Mouse (Mus musculus): ENCODE data around the gene Def8. TPM values are rescaled to one million over a fixed set of nuclear protein-coding genes. Genes with fewer than 3 reads are reported as not detected.
"Not testable (repeated sequence)": the region's sequence is repeated elsewhere in the genome, so short reads cannot be mapped to it uniquely, and the experiment has no call there.

The Def8 gene
- polyA plus RNA-seq, 1 experiment from 2014 or later = 40.1 TPM

DNA sequence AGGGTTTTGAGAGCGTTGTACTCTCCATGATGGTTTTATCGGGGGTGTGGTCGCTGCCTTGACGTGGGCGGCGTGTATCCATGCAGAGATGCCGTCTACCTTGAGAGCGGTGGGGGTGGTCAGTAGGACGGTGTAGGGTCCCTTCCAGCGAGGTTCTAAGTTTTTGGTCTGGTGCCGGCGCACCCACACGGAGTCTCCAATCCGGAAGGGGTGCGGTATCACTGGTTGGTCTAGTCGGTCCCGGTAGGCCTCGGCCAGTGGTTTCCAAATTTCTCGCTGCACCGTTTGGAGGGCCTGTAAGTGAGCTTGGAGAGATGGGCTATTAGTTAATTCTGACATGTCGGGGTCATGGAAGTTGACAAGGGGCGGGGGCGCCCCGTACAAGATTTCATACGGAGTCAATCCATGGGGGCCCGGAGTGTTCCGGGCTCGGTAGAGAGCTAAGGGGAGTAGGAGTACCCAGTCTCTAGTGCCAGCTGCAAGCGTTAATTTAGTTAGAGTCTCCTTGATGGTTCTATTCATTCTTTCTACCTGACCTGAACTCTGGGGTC is 5.1 kb downstream of the Def8 start:
- Histone ChIP-seq H3K4me3 (no peak overlapping the region), H3K9ac (no peak overlapping the region), H3K9me3 (replicated peaks) (peaks cover 63% of the 10 kb centered on the region), H3K27ac (no peak overlapping the region), H3K27me3 (no peaks in the 10 kb centered on the region), H3K36me3 (no peaks in the 10 kb centered on the region), H3K4me1 (no peaks in the 10 kb centered on the region), H3K4me2 (replicated peaks) (no peak overlapping the region)
- 97% methylated on average over 29 of the region's 29 CpGs for WGBS
- no peak for ATAC-seq (ENCODE audit: low FRiP score)

- WGBS = 96% methylated on average over 23 of the region's 23 CpGs
- Histone ChIP-seq H3K27me3 (no peaks in the 10 kb centered on the region), H3K4me2 (replicated peaks) (no peak overlapping the region), H3K4me1 (no peaks in the 10 kb centered on the region), H3K36me3 (no peaks in the 10 kb centered on the region), H3K9ac (no peak overlapping the region), H3K27ac (no peak overlapping the region), H3K9me3 (replicated peaks) (peaks cover 66% of the 10 kb centered on the region), H3K4me3 (no peak overlapping the region)
- ATAC-seq (ENCODE audit: low FRiP score) = no peak
Measured at GRCm38 (mm10) chr8:123428939-123429721, 5.8 kb downstream of the Def8 start.

GRCm38 (mm10) chr8:123429722-123430013 is 6.3 kb downstream of the Def8 start:
- H3K9ac ChIP-seq; H3K4me2 ChIP-seq (replicated peaks); H3K36me3 ChIP-seq; H3K4me3 ChIP-seq; H3K27me3 ChIP-seq; H3K4me1 ChIP-seq; ATAC-seq (ENCODE audit: low FRiP score); H3K27ac ChIP-seq: not testable (repeated sequence)
- H3K9me3 ChIP-seq (replicated peaks) = peaks cover 69% of the 10 kb centered on the region
- 96% methylated on average over 15 of the region's 15 CpGs for WGBS

DNA sequence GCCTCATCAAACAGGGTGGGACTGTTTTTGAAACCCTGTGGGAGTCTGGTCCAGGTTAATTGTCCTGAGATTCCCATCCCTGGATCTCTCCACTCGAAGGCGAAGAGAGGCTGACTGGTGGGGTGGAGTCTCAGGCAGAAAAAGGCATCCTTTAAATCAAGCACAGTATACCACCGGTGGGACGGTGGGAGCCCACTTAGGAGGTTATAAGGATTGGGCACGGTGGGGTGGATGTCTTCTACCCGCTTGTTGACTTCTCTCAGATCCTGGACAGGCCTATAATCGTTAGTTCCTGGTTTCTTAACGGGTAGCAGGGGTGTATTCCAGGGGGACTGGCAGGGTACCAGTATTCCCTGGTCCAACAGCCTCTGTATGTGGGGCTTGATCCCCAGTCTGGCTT is 7.6 kb downstream of the Def8 start:
- H3K27ac ChIP-seq; H3K36me3 ChIP-seq; ATAC-seq (ENCODE audit: low FRiP score); H3K4me3 ChIP-seq; H3K4me1 ChIP-seq; H3K4me2 ChIP-seq (replicated peaks); H3K27me3 ChIP-seq; H3K9ac ChIP-seq: not testable (repeated sequence)
- whole genome bisulfite sequencing = 94% methylated on average over 8 of the region's 8 CpGs
- H3K9me3 ChIP-seq (replicated peaks) = peaks cover 70% of the 10 kb centered on the region

DNA sequence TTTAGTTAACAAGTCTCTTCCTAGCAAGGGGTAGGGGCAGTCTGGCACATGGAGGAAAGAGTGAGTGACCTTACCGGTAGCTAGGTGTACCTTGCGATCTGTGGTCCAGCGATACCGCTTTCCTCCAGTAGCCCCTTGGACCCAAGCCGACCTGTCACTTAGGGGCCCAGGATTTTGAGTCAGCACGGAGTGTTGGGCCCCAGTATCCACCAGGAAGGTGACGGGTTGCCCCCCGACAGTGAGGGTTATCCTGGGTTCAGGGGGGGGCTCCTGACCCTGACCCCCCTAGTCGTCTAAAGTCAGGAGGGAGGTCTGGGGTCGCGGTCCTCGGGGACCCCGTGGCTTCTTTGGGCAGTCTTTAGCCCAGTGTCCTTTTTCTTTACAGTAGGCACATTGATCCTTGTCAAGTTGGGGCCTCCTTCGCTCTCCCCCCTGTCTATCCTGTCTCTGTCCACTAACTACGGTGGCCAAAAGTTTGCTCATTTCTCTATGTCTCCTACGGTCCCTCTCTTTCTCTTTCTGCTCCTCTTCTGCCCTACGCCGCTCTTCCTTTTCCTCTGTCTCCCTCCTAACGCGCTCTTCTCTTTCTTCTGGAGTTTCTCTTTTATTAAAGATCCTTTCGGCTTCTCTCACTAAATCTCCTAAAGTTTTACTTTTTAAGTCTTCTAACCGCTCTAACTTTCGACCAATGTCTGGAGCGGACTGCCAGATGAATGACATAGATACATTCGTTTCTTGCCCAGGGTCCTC is 8.5 kb downstream of the Def8 start:
- ATAC-seq (ENCODE audit: low FRiP score) = no peak
- H3K27ac ChIP-seq = no peak overlapping the region
- no peak overlapping the region for H3K9ac ChIP-seq
- no peaks in the 10 kb centered on the region for H3K4me1 ChIP-seq
- H3K4me3 ChIP-seq = no peak overlapping the region
- WGBS = 95% methylated on average over 25 of the region's 25 CpGs
- no peaks in the 10 kb centered on the region for H3K27me3 ChIP-seq
- no peaks in the 10 kb centered on the region for H3K36me3 ChIP-seq
- no peak overlapping the region for H3K4me2 ChIP-seq (replicated peaks)
- peaks cover 63% of the 10 kb centered on the region for H3K9me3 ChIP-seq (replicated peaks)

DNA sequence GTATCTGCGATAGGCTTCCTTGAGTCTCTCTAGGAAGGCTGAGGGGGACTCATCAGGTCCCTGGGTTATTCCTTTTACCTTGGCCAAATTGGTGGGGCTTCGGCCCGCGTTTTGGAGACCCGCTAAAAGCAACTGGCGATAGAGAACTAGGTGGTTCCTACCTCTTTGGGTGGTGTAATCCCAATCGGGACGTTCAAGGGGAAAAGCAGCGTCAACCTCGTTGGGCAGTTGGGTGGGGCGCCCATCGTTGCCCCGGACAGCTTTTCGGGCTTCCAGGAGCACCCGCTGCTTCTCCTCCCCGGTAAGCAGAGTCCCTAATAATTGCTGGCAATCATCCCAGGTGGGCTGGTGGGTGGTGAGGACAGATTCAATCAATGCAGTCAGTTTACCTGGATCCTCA is 9.1 kb downstream of the Def8 start:
- Histone ChIP-seq H3K4me1 (no peaks in the 10 kb centered on the region), H3K9me3 (replicated peaks) (peaks cover 57% of the 10 kb centered on the region), H3K36me3 (no peaks in the 10 kb centered on the region), H3K9ac (no peak overlapping the region), H3K27me3 (no peaks in the 10 kb centered on the region), H3K4me2 (replicated peaks) (no peak overlapping the region), H3K27ac (no peak overlapping the region), H3K4me3 (no peak overlapping the region)
- no peak for ATAC-seq (ENCODE audit: low FRiP score)
- 98% methylated on average over 16 of the region's 16 CpGs for WGBS

DNA sequence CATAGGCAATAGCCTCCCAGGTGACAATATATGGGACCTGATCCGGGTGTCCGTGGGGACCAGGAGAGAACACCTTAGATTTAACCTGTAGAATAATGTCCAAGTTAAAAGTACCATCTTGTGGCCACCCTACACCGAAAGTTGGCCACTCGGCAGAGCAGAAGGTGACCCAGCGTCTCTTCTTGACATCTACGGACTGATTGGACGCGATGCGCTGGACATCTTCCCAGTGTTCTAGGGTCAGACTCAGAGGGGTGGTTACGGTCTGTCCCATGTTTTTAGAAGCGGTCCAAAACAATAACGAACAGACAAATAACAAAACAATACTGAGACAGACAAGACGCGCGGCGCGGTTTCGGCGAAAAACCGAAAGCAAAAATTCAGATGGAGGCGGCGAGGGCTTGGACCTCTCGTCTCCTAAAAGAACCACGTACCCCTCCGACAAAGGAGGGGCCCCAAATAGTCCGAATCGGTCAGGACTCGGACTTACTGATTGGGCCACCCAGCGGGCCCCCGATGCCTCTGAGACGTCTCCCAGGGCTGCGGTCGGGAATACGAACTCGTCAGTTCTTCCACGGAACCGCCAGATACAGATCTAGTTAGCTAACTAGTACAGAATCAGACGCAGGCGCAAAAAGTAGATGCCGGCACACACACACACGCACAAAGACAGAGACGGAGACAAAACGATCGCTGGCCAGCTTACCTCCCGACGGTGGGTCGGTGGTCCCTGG is 10.1 kb downstream of the Def8 start:
- not testable (repeated sequence) for H3K36me3 ChIP-seq; H3K9ac ChIP-seq; H3K27me3 ChIP-seq; H3K27ac ChIP-seq; H3K4me1 ChIP-seq; H3K4me2 ChIP-seq (replicated peaks); H3K4me3 ChIP-seq; ATAC-seq (ENCODE audit: low FRiP score)
- peaks cover 47% of the 10 kb centered on the region for H3K9me3 ChIP-seq (replicated peaks)
- 97% methylated on average over 47 of the region's 47 CpGs for WGBS

- H3K27me3 ChIP-seq = no peaks in the 10 kb centered on the region
- peaks cover 10% of the 10 kb centered on the region; the same call in 1 of the 2 replicates for H3K4me1 ChIP-seq
- H3K9me3 ChIP-seq (replicated peaks) = no peaks in the 10 kb centered on the region
- H3K36me3 ChIP-seq = 0 out of 2 replicates have a peak, but pooled peaks cover 3% of the 10 kb centered on the region
- ATAC-seq (ENCODE audit: low FRiP score) = no peak
- no peak overlapping the region for H3K4me3 ChIP-seq
- no peak overlapping the region for H3K27ac ChIP-seq
- WGBS = 99% methylated on average over 2 of the region's 2 CpGs
- H3K4me2 ChIP-seq (replicated peaks) = no peak overlapping the region
- H3K9ac ChIP-seq = no peak overlapping the region
Measured at GRCm38 (mm10) chr8:123441788-123442187, 18.5 kb downstream of the Def8 start.

GRCm38 (mm10) chr8:123442351-123442750 is 19.0 kb downstream of the Def8 start:
- 0 out of 2 replicates have a peak overlapping the region, but pooled peaks have one; percentile 55 for H3K4me3 ChIP-seq

DNA sequence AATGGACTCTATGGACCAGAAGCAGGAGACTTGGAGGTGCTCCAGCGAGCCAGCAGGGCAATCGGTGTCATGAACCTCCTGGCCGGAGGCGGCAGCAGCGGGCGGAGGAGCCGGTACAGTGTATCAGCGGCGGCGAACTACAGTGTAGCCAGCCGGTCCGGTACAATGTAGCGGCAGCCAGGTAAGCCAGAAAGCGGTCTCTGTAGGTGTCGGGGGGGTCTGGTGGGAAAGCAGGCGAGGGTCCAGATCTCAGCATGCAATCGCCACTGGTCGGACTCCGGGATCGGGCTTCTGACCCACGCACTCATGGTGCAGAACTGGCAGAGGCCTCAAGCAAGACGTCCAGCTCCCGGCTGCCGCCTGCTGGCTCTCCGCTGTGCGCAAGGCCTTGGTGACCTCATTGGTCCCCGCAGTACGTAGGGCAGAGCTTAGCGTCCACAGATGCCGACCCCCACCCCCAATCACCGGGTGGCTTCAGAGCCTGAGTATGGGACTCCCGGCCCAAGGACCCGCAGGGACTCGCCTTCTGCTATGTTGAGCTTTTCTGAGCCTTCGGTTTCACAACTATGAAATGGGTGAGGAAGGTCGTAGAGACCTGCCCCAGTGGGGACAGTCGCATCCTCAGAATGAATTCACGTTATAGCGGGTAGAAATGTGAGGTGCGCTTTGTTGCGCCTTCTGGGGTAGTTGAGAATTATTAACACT is 19.7 kb downstream of the Def8 start:
- 0 out of 2 replicates have a peak, but pooled peaks cover 7% of the 10 kb centered on the region for H3K36me3 ChIP-seq
- H3K9me3 ChIP-seq (replicated peaks) = no peaks in the 10 kb centered on the region
- H3K27ac ChIP-seq = peak overlapping the region; percentile 70
- 1% methylated on average over 41 of the region's 41 CpGs for WGBS
- no peaks in the 10 kb centered on the region for H3K27me3 ChIP-seq
- peak overlapping the region; percentile 67 for H3K9ac ChIP-seq
- peak overlapping the region; percentile 55 for H3K4me3 ChIP-seq
- ATAC-seq (ENCODE audit: low FRiP score) = peak; percentile 93
- H3K4me2 ChIP-seq (replicated peaks) = peak overlapping the region; percentile 62
- peaks cover 10% of the 10 kb centered on the region; the same call in 1 of the 2 replicates for H3K4me1 ChIP-seq

More at GRCm38 (mm10) chr8:123442351-123442750, 19.0 kb downstream of the Def8 start:
- Histone ChIP-seq H3K9ac (0 out of 2 replicates have a peak overlapping the region, but pooled peaks have one; percentile 23), H3K9me3 (replicated peaks) (no peaks in the 10 kb centered on the region), H3K27me3 (no peaks in the 10 kb centered on the region), H3K4me1 (peaks cover 10% of the 10 kb centered on the region; the same call in 1 of the 2 replicates), H3K4me2 (replicated peaks) (peak overlapping the region; percentile 62), H3K36me3 (0 out of 2 replicates have a peak, but pooled peaks cover 3% of the 10 kb centered on the region), H3K27ac (no peak overlapping the region)
- ATAC-seq (ENCODE audit: low FRiP score) = peak; percentile 51
- 80% methylated on average over 5 of the region's 5 CpGs for WGBS

DNA sequence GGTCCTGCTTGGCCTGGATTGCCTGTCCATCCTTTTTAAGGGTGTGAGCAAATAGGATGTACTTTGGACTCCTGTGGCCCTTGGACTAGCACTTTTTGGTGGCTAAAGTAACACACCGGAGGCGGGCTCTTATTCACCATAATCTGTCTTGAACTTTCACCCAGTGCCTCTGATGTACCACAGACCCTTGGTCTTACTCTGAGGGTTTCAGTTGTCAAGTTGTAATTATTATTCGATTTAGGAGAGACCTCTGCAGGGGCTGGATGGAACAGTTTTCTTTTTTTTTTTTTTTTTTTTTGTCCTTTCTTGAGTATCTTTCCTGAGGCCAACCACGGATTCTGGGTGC is 20.2 kb downstream of the Def8 start:
- Histone ChIP-seq H3K36me3 (0 out of 2 replicates have a peak, but pooled peaks cover 9% of the 10 kb centered on the region), H3K9ac (peak overlapping the region; percentile 67), H3K27ac (peak overlapping the region; percentile 70; the same call in 1 of the 2 replicates), H3K4me2 (replicated peaks) (peak overlapping the region; percentile 62), H3K4me1 (peaks cover 10% of the 10 kb centered on the region; the same call in 1 of the 2 replicates), H3K9me3 (replicated peaks) (no peaks in the 10 kb centered on the region), H3K4me3 (peak overlapping the region; percentile 55), H3K27me3 (no peaks in the 10 kb centered on the region)
- ATAC-seq (ENCODE audit: low FRiP score) = no peak
- 36% methylated on average over 4 of the region's 4 CpGs for WGBS

All from hindbrain, embryonic 12.5 days (tissue).